Mouse (Mus musculus) heart, embryonic 14.5 days (tissue): ENCODE results near the gene Serinc4. TPM values are rescaled to one million over a fixed set of nuclear protein-coding genes. Genes with fewer than 3 reads are reported as not detected.
A peak's percentile ranks its signal among the peaks of the same experiment; 100 is the strongest.

ENCODE experiments used
- ATAC-seq: fragments of 200-750 bp; cut with Nextera tagmentation; 2 replicates; pipeline ENCODE4 v1.8.0; 2017; ENCODE audit warnings: low read depth, moderate TSS enrichment; ENCODE audit not compliant: insufficient number of reproducible peaks, insufficient read depth, low FRiP score
- H3K27ac ChIP-seq, 2 experiments: fragments of 200-500 bp in 1 of 2; fragments of 300-500 bp in 1 of 2; sonication (generic) in 1 of 2; replicated peaks in 1 of 2; 2 replicates each; pipeline ENCODE4 v1.5.1; 2012 to 2014; ENCODE audit warnings: low read depth in 2 of 2, low read length in 2 of 2, control low read depth in 1 of 2, mild to moderate bottlenecking in 1 of 2, mixed read lengths in 1 of 2; ENCODE audit not compliant: control insufficient read depth in 1 of 2, insufficient read depth in 1 of 2
- H3K27me3 ChIP-seq: fragments of 300-500 bp; sonication (generic); 2 replicates; pipeline ENCODE4 v1.6.1; 2014; ENCODE audit warnings: mild to moderate bottlenecking, low read length, control low read depth; ENCODE audit not compliant: control insufficient read depth, insufficient read depth
- H3K36me3 ChIP-seq: fragments of 300-500 bp; sonication (generic); 2 replicates; pipeline ENCODE4 v1.6.1; 2014; ENCODE audit warnings: mild to moderate bottlenecking, control low read depth, low read length, mixed read lengths; ENCODE audit not compliant: control insufficient read depth, insufficient read depth
- H3K4me1 ChIP-seq, 2 experiments: fragments of 200-500 bp in 1 of 2; fragments of 300-500 bp in 1 of 2; sonication (generic) in 1 of 2; 2 replicates each; pipeline ENCODE4 v1.6.1; 2012 to 2014; ENCODE audit warnings: low read length in 2 of 2, control low read depth in 1 of 2, mixed read lengths in 1 of 2; ENCODE audit not compliant: control insufficient read depth in 2 of 2, insufficient read depth in 2 of 2
- H3K4me2 ChIP-seq: fragments of 300-500 bp; sonication (generic); 2 replicates; pipeline ENCODE4 v1.6.1; 2014; ENCODE audit warnings: mild to moderate bottlenecking, low read length
- H3K4me3 ChIP-seq, 2 experiments: fragments of 200-500 bp in 1 of 2; fragments of 300-500 bp in 1 of 2; sonication (generic) in 1 of 2; 2 replicates each; pipeline ENCODE4 v1.5.1; 2012 to 2014; ENCODE audit warnings: low read length in 2 of 2, mild to moderate bottlenecking in 2 of 2, control low read depth in 1 of 2, low read depth in 1 of 2, moderate library complexity in 1 of 2; ENCODE audit not compliant: control insufficient read depth in 1 of 2, insufficient read depth in 1 of 2
- H3K9ac ChIP-seq: fragments of 300-500 bp; sonication (generic); 2 replicates; pipeline ENCODE4 v1.6.1; 2014; ENCODE audit warnings: mild to moderate bottlenecking, low read length
- H3K9me3 ChIP-seq: fragments of 300-500 bp; sonication (generic); 2 replicates; pipeline ENCODE4 v1.6.1; 2016; ENCODE audit warnings: low read length, control low read depth; ENCODE audit not compliant: control insufficient read depth
- WGBS: fragments of 180-500 bp; shearing (Covaris S2); extraction: QIAGEN DNeasy Blood & Tissue Kit; methylation state at CpG from one replicate; pipeline ENCODE4 v1.1.7; 2014; 5-methylcytosine and 5-hydroxymethylcytosine counted together
- polyA plus RNA-seq: library from polyadenylated mRNA; unstranded; fragments of >200 nt; fragmentation: Nextera tagmentation; extraction: Ambion mirVana; gene quantifications from 2 replicates; pipeline ENCODE4 v1.2.1, GENCODE M21; 2014

The Serinc4 gene
- polyA plus RNA-seq, 1 experiment from 2014 or later = 0.20 TPM

DNA sequence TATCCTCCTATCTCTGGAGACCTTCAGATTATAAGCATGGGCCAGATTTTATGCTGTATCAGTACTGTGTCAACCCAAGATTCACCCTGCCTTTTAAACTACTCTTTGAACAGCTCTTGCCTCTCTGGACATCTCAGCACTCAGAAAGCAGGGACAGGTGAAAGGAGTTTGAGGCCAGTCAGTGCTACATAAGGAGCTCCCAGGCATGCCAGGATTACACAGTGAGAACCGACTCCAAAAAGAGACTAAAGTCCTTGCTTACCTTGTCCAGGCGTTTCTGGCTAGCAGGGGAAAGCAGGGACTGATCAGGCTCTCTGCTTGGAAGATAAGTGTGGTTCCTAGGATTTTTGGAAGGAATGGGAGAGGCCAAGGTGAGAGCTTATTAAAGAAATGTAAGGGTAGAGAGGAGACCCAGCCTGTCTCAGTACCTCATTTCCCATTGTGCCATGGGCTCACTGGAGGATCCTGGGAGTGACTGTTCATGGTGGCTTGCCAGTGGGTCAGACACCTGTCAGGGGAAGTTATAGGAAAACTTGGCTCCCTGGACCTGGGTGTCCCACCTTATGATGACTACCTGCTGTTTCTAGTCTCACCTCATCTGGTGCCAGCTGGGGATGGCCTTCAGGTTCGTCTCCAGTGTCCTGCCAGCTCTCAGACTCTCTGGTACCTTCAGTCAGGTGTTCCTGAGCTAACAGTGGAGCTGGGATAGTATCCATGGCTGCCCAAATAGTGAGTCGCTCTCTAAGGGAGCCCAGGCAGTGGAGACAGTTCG is 15.6 kb downstream of the Serinc4 start:
- no peak overlapping the region for H3K9ac ChIP-seq
- 44% methylated on average over 5 of the region's 5 CpGs for WGBS
- no peak for ATAC-seq
- H3K9me3 ChIP-seq = no peaks in the 10 kb centered on the region
- no peaks in the 10 kb centered on the region for H3K27me3 ChIP-seq
- H3K27ac ChIP-seq = no peak overlapping the region
- no peak overlapping the region for H3K4me3 ChIP-seq
- peaks cover 39% of the 10 kb centered on the region for H3K36me3 ChIP-seq
- H3K4me1 ChIP-seq = peaks cover 10 to 15% of the 10 kb centered on the region in 2 experiments; a peak in 3 of 4 replicates
- H3K4me2 ChIP-seq = no peak overlapping the region

DNA sequence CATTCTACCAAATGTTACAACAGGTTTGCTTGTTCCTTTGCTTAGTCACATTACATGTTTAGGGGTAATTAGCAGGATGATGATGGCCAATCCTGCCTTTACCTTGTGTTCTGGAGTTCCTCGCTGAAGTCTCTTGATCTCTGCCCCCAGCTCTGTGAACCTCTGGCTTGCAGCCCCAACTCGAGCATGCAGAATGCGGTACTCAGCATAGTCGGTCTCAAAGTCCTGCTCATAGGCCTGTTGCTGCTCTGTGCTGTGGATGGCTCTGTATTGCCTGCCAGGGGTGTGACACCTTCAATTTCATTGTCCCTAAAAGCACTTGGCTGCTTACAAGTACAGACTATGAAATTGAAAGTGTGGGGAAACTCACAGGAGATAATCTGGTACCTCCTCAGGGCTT is 16.8 kb downstream of the Serinc4 start:
- 65% methylated on average over 4 of the region's 4 CpGs for WGBS

DNA sequence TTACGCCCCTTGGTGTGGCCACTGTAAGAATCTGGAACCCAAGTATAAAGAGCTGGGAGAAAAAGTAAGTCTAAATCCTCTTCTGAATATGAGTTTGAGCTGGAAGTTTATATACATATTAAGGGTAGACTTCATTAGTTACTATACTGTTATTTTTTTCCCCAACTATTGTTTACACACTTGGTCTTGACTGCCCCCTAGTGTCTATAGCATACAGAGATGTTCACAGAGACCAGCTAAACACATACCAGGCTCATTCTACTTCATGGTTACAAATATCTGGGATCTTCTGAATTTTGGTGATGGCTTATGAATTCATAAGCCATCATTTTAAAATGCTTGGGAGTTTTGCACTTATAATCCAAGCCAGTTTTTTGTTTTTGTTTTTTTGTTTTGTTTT is 21.7 kb downstream of the Serinc4 start:
- WGBS = 94% methylated on average over 1 of the region's 1 CpGs
- Histone ChIP-seq H3K4me3 (no peak overlapping the region), H3K9me3 (no peaks in the 10 kb centered on the region), H3K4me2 (no peak overlapping the region), H3K9ac (no peak overlapping the region), H3K27me3 (no peaks in the 10 kb centered on the region), H3K27ac (no peak overlapping the region), H3K4me1 (no peaks in the 10 kb centered on the region), H3K36me3 (peaks cover 100% of the 10 kb centered on the region)
- ATAC-seq = no peak

More for the DNA sequence above, 16.8 kb downstream of the Serinc4 start:
- no peak for ATAC-seq
- Histone ChIP-seq H3K4me1 (peaks cover 10 to 15% of the 10 kb centered on the region in 2 experiments; a peak in 3 of 4 replicates), H3K9ac (no peak overlapping the region), H3K9me3 (no peaks in the 10 kb centered on the region), H3K27ac (no peak overlapping the region), H3K4me3 (no peak overlapping the region), H3K27me3 (no peaks in the 10 kb centered on the region), H3K4me2 (no peak overlapping the region), H3K36me3 (peaks cover 52% of the 10 kb centered on the region)

DNA sequence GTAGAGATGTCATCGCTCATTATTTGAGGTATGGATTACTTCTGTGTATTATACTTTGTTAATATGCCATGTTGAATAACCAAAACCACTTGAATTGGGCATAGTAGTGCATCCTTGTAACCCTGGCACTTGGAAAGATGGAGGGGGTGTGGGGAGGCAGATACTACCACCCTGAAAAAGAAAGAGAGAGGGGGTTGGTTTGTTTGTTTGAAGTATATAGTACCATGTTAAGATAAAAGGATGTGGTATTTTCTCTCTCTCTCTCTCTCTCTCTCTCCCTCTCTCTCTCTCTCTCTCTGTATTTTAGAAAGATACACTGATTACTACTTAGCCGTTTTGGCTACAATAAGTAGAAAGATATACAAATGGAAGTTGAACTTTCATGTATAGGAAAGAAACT is 30.7 kb downstream of the Serinc4 start:
- no peak overlapping the region for H3K4me3 ChIP-seq
- no peak overlapping the region for H3K27ac ChIP-seq
- no peak overlapping the region for H3K4me2 ChIP-seq
- peaks cover 98% of the 10 kb centered on the region for H3K36me3 ChIP-seq
- no peak for ATAC-seq
- no peak overlapping the region for H3K9ac ChIP-seq
- H3K4me1 ChIP-seq = no peaks in the 10 kb centered on the region
- no peaks in the 10 kb centered on the region for H3K27me3 ChIP-seq
- WGBS = 87% methylated on average over 2 of the region's 2 CpGs
- H3K9me3 ChIP-seq = no peaks in the 10 kb centered on the region

DNA sequence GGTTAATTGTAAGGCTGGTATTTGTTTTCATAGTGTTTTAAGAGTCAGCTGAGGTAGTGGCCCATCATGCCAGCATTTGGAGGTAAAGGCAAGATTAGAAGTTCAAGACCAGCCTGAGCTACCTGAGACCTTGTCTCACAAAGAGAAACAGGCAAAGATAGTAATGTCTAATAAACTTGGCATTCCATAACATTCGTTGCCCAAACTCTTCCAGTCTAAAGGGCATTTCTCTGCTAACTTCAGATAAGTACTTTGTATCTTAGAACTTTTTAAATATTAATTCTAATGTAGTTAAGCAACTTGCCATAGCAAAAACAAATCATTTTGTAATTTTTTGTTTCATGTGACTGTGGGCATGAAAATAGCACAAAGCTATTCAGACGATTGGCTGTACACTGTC is 33.4 kb downstream of the Serinc4 start:
- WGBS = 89% methylated on average over 2 of the region's 2 CpGs
- no peak overlapping the region for H3K4me3 ChIP-seq
- no peak for ATAC-seq
- no peaks in the 10 kb centered on the region for H3K27me3 ChIP-seq
- H3K9me3 ChIP-seq = no peaks in the 10 kb centered on the region
- H3K9ac ChIP-seq = no peak overlapping the region
- H3K27ac ChIP-seq = no peak overlapping the region
- peaks cover 92% of the 10 kb centered on the region for H3K36me3 ChIP-seq
- no peak overlapping the region for H3K4me2 ChIP-seq
- H3K4me1 ChIP-seq = no peaks in the 10 kb centered on the region

DNA sequence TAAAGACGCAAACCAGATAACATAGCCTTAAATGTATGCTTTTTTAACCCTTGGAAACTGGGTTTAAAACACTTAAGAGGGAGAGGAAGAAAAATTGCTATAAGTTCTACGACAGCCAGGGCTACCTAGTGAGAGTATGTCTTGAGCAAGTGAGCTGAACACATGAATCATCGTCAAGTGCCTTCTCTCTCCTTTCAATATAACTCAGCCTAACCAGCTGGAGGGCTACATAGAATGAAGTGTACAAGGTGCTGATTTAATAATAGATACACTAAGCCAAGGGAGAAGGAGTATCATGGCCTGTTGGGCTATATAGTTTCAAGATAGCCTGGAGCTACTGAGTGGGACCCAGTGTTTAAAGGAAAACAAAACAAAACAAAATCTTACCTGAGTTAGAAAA is 38.1 kb downstream of the Serinc4 start:
- no peak overlapping the region for H3K4me3 ChIP-seq
- H3K27ac ChIP-seq = no peak overlapping the region
- H3K27me3 ChIP-seq = no peaks in the 10 kb centered on the region
- H3K9me3 ChIP-seq = no peaks in the 10 kb centered on the region
- H3K9ac ChIP-seq = no peak overlapping the region
- ATAC-seq = no peak
- WGBS = 86% methylated on average over 3 of the region's 3 CpGs
- peaks cover 73% of the 10 kb centered on the region for H3K36me3 ChIP-seq
- H3K4me1 ChIP-seq = peaks cover 3 to 23% of the 10 kb centered on the region in 2 experiments
- no peak overlapping the region for H3K4me2 ChIP-seq

DNA sequence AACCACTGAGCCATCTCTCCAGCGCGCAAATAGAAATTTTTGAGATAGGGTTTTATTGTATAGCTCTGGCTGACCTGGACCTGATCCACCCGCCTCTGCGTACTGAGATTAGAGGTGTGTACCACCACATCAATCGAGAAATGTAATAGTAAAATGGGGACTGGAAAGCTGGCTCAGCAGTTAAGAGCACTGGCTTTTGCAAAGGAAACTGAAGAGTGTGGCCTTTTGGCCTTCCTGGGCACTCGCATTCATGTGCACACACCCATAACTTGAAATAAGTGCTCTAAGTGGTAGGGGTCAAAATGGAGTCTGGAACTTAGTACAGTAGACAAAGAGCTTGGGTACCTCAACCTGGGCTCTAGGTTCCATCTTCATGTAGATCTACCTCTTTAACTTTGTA is 40.2 kb downstream of the Serinc4 start:
- peak overlapping the region; percentile 73 for H3K4me2 ChIP-seq
- H3K27ac ChIP-seq = no peak overlapping the region
- H3K9ac ChIP-seq = 0 out of 2 replicates have a peak overlapping the region, but pooled peaks have one; percentile 100
- 82% methylated on average over 6 of the region's 6 CpGs for WGBS
- peaks cover 4 to 23% of the 10 kb centered on the region in 2 experiments for H3K4me1 ChIP-seq
- H3K36me3 ChIP-seq = peaks cover 54% of the 10 kb centered on the region
- H3K4me3 ChIP-seq = peak overlapping the region in 1 of 2 experiments; percentile 11; a peak in 2 of 4 replicates
- H3K27me3 ChIP-seq = no peaks in the 10 kb centered on the region
- no peak for ATAC-seq
- no peaks in the 10 kb centered on the region for H3K9me3 ChIP-seq
